Mouse (Mus musculus): ENCODE results near the gene Atg4b. TPM values are rescaled to one million over a fixed set of nuclear protein-coding genes. Genes with fewer than 3 reads are reported as not detected.
"Not testable (repeated sequence)": the region's sequence is repeated elsewhere in the genome, so short reads cannot be mapped to it uniquely, and the experiment has no call there.

The Atg4b gene
- polyA plus RNA-seq, 1 experiment, result 4.6 TPM

DNA sequence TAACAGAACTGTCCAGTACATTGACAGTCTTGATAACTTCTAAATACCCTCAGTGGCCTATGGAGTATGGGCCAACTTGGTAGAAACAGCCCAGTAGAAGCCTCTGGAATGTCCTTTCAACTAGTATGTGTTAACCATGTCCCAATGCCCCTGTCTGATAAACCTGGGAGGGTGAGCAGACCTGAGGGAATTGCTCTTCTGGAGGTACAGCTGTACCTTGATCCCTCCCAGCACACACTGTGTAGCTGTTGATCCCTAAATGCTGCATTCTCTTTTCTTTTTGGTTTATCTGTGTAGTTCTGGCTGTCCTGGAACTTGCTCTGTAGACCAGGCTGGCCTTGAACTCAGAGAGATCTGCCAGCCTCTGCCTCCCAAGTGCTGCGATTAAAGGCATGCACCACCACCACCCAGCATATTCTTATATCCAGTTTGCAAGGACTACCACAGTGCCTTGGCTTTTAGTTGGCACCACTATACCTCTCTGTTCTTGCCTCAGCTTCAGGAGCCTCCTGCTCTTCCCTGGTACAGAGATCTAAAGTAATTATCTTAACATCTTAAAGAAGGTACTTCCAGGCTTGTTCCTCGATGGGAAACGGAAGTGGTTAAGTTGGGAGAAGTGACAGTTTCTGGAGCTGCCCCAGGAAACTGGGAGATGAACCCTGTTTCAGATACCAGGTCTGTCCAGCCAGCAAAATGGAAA is 72.6 kb downstream of the Atg4b start:
- H3K4me1 ChIP-seq (ENCODE audit: control insufficient read depth), result peaks cover 40% of the 10 kb centered on the region
- TF ChIP-seq TAL1 (IDR thresholded peaks at IDR 0.05; ENCODE audit: low read length) (no peak), GATA1 (IDR thresholded peaks at IDR 0.05; ENCODE audit: low read length) (no peak)
- no peaks in the 10 kb centered on the region for H3K9me3 ChIP-seq (ENCODE audit: control insufficient read depth, low read length)
- peak overlapping the region; percentile 75 for H3K4me3 ChIP-seq (replicated peaks)
- peaks cover 57% of the 10 kb centered on the region for H3K36me3 ChIP-seq (ENCODE audit: control insufficient read depth)
- no peaks in the 10 kb centered on the region for H3K27me3 ChIP-seq (ENCODE audit: control insufficient read depth)

DNA sequence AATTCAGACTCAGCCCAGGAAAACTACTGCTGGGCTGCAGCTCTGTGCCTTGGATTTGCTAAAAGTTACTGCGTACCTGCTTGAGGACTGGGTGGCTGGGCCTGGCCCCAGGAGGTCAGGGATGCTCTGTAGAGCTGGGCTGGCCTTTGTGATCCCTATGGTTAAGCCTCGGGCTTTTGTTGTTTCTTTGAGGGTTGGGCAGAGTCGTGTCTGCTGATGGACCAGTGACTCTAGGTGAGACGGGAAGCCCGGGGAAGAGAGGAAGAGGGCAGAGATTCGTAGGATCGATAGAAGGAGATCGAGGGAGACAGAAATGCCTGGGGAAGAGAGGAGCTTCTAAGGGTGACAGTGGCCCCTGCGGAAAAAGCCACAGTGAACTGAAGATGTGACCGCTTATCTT is 73.3 kb downstream of the Atg4b start, which contains the start of gene D2hgdh:
TSS of gene D2hgdh (plus strand) at position 301 of the 400 bp plus-strand sequence.
- Histone ChIP-seq H3K4me3 (replicated peaks) (peak within 1 kb of the TSS; percentile 75), H3K4me1 (ENCODE audit: control insufficient read depth) (peaks cover 40% of the 10 kb centered on the region), H3K27me3 (ENCODE audit: control insufficient read depth) (no peaks in the 10 kb centered on the region), H3K36me3 (ENCODE audit: control insufficient read depth) (peaks cover 50% of the 10 kb centered on the region), H3K9me3 (ENCODE audit: control insufficient read depth, low read length) (no peaks in the 10 kb centered on the region)
- TF ChIP-seq GATA1 (IDR thresholded peaks at IDR 0.05; ENCODE audit: low read length), result no peak
- TF ChIP-seq TAL1 (IDR thresholded peaks at IDR 0.05; ENCODE audit: low read length), result no peak

DNA sequence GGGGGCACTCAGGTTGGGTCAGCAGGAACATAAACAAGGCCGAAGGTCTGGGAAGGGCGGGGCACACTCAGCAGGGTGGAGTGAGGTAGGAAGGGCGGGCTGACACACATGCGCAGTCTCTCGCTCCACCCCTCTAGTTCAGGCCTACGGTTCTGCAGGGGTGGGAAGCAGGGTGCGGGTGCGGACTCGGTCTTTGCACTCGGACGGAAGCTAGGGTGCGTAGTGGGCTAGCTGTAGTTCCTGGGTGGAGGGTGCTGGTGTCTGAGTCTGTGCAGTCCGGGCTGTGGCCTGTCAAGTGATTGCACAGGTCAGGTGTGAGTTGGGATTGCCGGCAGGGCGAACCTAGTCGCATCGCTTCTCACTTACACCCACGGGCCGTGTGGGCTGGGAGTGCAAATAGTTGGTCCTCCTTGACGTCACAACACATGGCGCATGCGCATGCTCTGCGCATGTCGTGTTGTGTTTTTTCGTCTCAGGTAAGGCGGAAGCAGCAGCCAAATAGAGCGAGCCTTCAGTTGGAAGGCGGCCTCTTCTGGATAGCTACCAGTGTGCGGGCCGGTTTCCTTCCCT is 73.9 kb downstream of the Atg4b start:
- Histone ChIP-seq H3K4me3 (replicated peaks) (peak overlapping the region; percentile 75), H3K9me3 (ENCODE audit: control insufficient read depth, low read length) (no peaks in the 10 kb centered on the region), H3K36me3 (ENCODE audit: control insufficient read depth) (peaks cover 46% of the 10 kb centered on the region), H3K4me1 (ENCODE audit: control insufficient read depth) (peaks cover 40% of the 10 kb centered on the region), H3K27me3 (ENCODE audit: control insufficient read depth) (no peaks in the 10 kb centered on the region)
- TF ChIP-seq GATA1 (IDR thresholded peaks at IDR 0.05; ENCODE audit: low read length) (no peak), TAL1 (IDR thresholded peaks at IDR 0.05; ENCODE audit: low read length) (no peak)

DNA sequence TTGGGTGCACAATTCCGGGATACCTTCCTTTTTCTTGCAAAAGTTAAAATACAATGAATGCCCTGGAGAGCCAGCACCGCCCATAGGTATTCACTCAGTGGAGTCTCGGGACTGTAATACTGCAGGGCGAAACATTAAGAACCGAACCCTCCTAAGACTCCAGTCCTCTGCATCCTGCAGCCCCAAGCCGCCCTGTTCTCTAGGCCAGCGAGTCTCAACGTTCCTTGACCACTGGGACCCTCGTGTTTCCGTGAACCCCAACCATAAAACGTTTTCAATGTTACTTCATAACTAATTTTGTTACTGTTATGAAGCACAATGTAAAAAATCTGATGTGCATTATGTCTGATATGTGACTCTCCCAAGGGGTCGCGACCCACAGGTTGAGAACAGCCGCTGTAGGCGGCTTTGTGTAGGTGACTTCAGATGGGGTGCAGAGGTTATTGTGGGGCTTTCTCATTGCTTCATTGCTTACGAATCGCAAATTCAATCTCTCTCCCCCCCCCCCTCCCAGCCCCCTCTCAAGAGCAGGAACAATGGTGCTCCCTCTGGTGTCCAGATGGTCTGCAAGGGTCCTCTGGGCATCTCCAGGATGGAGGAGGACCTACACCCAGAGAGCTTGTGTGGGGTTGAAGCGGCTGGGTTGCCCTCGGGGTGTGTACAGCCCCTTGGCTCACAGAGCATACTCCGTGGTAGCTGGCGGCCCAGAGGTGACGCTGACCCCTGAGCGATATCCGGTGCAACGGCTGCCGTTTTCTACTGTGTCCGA is 74.7 kb downstream of the Atg4b start:
- TF ChIP-seq TAL1 (IDR thresholded peaks at IDR 0.05; ENCODE audit: low read length), result no peak
- TF ChIP-seq GATA1 (IDR thresholded peaks at IDR 0.05; ENCODE audit: low read length), result no peak
- Histone ChIP-seq H3K9me3 (ENCODE audit: control insufficient read depth, low read length) (no peaks in the 10 kb centered on the region), H3K36me3 (ENCODE audit: control insufficient read depth) (peaks cover 39% of the 10 kb centered on the region), H3K27me3 (ENCODE audit: control insufficient read depth) (no peaks in the 10 kb centered on the region), H3K4me1 (ENCODE audit: control insufficient read depth) (peaks cover 40% of the 10 kb centered on the region), H3K4me3 (replicated peaks) (peak overlapping the region; percentile 75)

DNA sequence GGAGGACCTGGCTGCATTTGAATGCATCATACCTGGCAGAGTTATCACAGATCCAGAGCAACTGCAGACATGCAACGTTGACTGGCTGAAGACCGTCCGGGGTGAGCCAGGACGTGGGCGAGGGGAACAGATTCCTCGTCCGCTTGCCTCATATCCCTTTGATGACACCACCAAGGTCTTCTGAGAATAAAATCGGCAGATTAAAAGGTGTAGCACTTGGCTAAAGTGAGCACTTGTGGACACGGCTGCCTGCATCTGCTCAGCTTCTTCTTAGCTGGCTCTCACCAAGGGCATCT is 75.2 kb downstream of the Atg4b start:
- H3K36me3 ChIP-seq (ENCODE audit: control insufficient read depth), result peaks cover 34% of the 10 kb centered on the region
- no peaks in the 10 kb centered on the region for H3K27me3 ChIP-seq (ENCODE audit: control insufficient read depth)
- peaks cover 40% of the 10 kb centered on the region for H3K4me1 ChIP-seq (ENCODE audit: control insufficient read depth)
- no peaks in the 10 kb centered on the region for H3K9me3 ChIP-seq (ENCODE audit: control insufficient read depth, low read length)
- TF ChIP-seq TAL1 (IDR thresholded peaks at IDR 0.05; ENCODE audit: low read length), result no peak
- TF ChIP-seq GATA1 (IDR thresholded peaks at IDR 0.05; ENCODE audit: low read length), result no peak
- peak overlapping the region; percentile 75 for H3K4me3 ChIP-seq (replicated peaks)

DNA sequence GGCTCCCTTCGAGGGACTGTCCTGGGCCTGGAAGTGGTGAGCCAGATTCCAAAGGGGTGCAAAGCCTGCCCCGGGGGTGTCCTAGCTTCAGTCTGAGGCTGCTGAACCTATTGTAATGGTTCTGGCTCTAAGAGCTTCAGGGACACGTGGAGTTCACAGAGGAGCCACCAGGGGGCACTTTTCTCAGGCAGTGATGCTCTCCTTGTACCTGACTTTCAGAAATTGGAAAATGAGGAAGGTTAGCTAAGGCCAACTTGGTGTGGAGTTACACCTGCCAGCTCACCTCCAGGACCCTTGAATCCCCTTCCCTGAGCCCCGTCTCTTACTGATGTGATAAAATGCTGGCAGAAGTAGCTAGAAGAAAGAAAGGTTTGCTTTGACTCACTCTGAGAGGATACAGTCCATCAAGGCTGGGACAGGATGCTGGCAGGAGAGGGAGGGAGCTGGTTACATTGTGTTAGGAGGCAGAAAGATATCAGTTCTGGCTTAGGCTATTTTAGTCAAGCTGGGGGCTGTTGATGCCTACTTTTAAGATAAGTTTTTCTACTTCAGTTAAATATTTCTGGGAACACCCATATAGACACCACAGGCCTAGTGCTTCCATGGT is 81.6 kb downstream of the Atg4b start:
- not testable (repeated sequence) for H3K9me3 ChIP-seq (ENCODE audit: control insufficient read depth, low read length); H3K4me1 ChIP-seq (ENCODE audit: control insufficient read depth); H3K4me3 ChIP-seq (replicated peaks); H3K27me3 ChIP-seq (ENCODE audit: control insufficient read depth)
- H3K36me3 ChIP-seq (ENCODE audit: control insufficient read depth), result peaks cover 29% of the 10 kb centered on the region

DNA sequence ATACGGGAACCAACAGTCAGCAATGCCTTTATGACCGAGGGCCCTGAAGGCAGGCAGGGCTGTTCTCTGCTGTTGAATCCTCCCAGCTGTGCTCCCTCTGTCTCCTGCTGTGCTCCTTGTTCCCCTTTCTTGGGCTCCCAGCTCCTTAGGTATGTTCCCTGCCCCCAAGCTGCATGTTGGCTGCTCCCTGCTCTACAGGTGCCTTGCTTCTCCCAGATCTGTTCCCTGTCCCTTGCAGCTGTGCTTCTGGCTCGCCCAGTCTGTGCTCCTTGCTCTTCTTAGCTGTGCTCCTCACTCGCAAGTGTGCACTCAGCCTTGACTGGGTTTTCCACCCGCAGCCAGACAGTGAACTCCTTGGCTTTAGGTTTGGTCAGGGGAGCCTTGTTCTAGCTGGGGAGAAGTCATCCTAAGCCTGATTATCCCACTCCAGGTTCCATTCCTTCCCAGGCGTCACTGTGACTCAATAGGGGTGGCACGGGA is 83.4 kb downstream of the Atg4b start:
- H3K36me3 ChIP-seq (ENCODE audit: control insufficient read depth), result peaks cover 29% of the 10 kb centered on the region
- H3K4me3 ChIP-seq (replicated peaks), result no peak overlapping the region
- no peaks in the 10 kb centered on the region for H3K27me3 ChIP-seq (ENCODE audit: control insufficient read depth)

DNA sequence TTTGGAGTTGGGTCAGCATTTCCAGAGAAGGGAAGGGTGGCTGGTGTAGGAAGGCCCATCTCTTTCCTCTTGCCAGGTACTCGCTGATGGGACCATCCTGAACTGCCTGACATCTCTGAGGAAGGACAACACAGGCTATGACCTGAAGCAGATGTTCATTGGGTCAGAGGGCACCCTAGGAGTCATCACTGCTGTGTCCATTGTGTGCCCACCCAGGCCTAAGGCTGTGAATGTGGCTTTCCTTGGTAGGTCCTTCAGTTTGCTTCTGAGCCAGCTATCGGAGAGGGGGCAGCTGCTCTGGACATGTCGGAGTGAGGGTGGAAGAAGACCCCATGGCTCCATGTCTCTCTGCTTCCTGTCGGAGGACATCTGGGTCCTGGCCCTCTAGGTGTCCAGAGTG is 83.9 kb downstream of the Atg4b start:
- Histone ChIP-seq H3K4me1 (ENCODE audit: control insufficient read depth) (peaks cover 5% of the 10 kb centered on the region), H3K4me3 (replicated peaks) (no peak overlapping the region), H3K9me3 (ENCODE audit: control insufficient read depth, low read length) (no peaks in the 10 kb centered on the region), H3K27me3 (ENCODE audit: control insufficient read depth) (no peaks in the 10 kb centered on the region), H3K36me3 (ENCODE audit: control insufficient read depth) (peaks cover 28% of the 10 kb centered on the region)
- TF ChIP-seq GATA1 (IDR thresholded peaks at IDR 0.05; ENCODE audit: low read length) (no peak), TAL1 (IDR thresholded peaks at IDR 0.05; ENCODE audit: low read length) (no peak)

More for the DNA sequence above, 83.4 kb downstream of the Atg4b start:
- H3K4me1 ChIP-seq (ENCODE audit: control insufficient read depth), result peaks cover 5% of the 10 kb centered on the region
- no peaks in the 10 kb centered on the region for H3K9me3 ChIP-seq (ENCODE audit: control insufficient read depth, low read length)
- no peak for TF ChIP-seq TAL1 (IDR thresholded peaks at IDR 0.05; ENCODE audit: low read length)
- no peak for TF ChIP-seq GATA1 (IDR thresholded peaks at IDR 0.05; ENCODE audit: low read length)
